Mouse (Mus musculus) induced T-regulatory cell, adult 2 months (primary cell): ENCODE data around the gene Cd3d.
A peak's percentile ranks its signal among the peaks of the same experiment; 100 is the strongest.
"Not testable (repeated sequence)": the region's sequence is repeated elsewhere in the genome, so short reads cannot be mapped to it uniquely, and the experiment has no call there.

Experiments used
- DNase-seq: peaks from one replicate; pipeline ENCODE4 v3.0.0-alpha.2; 2012; ENCODE audit warnings: low read depth

The Cd3d gene

GRCm38 (mm10) chr9:44981676-44982075, at the start of gene Cd3d:
Gene Cd3d, plus strand, starts transcription at chr9:44981786.
- peak; percentile 80 for DNase-seq

GRCm38 (mm10) chr9:44941756-44942155, 39.8 kb upstream of the Cd3d start:
- DNase-seq, result no peak

DNA sequence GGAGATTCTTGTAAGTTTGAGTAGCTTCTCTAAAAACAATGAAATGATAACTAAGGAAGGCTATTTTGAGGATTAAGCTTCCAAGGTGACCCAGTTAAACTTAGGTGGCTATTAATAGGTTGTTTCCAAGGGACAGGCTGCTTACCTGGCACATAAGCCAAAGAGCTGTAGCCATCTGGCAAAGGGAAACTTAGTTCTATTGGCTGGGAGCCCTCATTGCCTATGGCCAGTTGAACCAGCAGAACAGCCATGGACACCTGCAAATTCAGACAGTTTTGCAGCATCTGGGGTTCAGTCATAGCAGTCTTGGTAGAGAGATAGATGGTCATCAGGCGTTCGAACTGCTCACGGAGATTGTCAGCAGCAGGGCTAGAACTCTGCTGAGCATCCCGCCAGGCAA, 39.2 kb upstream of the Cd3d start:
- DNase-seq, result no peak

DNA sequence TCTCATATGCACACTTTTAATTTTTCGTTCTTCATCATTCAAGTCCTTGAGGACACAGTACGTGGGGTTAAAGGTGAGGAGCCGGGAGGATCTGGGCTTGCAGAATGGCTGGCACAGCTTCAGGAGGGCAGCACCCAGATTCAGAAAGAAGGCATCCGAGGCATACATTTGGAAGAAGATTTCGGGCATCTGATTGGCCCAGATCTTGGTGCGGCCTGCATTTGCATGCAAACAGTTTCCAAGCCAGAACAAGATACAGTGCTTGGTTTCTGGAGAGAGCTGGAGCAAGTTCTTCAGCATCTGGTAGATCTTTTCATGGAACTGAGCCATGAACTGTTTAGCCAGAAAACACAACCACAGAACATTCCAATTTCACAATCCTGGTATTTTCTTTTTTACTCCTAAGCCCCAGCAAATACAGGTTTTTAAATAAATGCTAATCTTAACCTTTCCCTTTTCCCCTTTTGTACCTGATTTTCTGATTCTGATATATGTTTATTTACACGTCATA, 35.3 kb upstream of the Cd3d start:
- DNase-seq, result no peak

DNA sequence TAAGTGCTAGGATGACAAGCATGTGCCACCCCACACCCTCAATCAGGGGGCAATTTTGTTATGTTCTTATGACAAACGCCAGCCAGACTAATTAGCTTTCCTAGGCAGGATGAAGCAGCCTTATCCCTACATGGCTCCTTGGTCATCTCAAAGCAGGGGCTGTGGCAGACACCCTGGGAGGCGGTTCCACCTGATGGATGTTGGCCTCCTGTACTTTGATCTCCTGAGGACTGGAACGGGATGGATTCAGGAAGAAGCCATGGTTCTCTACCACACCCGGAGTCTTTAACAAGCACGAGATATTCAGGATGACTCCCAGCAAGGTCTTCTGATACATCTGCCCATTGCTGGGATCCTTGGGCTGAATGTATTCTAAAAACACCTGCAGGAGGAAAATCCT, 33.8 kb upstream of the Cd3d start:
- DNase-seq, result no peak

- peak; percentile 56 for DNase-seq
These were observed 27.2 kb upstream of the Cd3d start for GRCm38 (mm10) chr9:44954432-44954831.

DNA sequence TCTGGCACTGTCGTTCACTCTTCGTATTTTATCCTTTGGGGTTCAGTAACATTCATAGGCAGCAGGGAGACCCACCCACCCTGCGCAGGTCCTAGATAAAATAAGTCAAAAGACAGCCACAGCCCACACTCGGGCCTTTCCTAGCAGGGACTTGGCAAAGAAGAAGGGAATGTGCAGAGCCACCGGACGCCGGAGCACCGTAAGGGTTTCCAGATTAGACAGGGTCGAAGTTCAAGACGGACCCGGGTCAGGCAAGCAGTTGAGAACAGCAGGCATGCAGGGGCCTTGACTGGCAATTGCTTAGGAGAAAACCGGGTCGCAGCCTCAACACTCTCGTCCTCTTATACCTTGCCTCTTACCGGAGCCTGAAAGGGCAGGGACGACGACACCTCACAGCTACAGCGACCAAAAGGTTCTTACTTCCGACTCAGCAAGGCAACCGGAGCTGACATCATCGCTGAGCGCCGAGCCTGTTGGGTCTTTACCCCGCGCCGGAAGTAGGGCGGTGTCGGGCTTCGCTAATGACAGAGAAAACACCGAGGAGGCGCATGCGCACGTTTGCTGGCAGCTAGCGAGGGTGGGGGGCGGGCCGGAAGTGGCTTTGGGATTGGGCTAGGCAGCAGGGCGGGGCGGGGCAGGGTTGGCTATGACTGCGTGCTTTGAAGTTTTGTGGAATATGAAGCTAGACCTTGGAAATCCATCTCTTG, 16.3 kb upstream of the Cd3d start, which contains the start of gene Ube4a:
Gene Ube4a, minus strand, starts transcription at position 475 of the 707 bp plus-strand sequence.
- peak; percentile 100 for DNase-seq

DNA sequence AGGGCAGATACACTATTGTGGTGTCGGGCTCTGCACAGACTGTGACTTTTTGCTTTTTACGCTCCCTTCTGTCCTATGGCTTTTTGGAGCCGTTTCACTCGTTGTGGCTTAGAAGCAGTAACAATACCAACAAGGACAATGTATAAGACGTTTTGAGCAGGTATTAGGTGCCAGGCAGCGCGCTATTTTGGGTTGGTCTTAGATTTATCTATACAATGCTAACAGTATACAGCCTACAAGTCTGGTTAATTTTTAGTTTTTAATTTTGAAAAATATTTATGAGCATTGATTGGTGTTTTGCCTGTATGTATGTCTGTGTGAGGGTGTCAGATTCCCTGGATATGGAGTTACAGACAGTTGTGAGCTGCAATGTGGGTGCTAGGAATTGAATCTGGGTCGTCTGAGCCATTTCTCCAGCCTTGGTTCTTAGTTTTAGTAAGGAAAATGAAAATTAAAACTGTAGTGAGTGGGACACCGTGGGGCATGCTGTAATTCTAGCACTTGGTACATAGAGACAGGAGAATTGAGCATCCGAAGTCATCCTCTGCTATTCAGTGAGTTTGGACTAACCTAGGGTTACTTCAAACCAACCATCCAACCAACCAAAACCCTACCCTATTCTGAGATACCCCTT, 15.6 kb upstream of the Cd3d start:
- DNase-seq, result no peak

DNA sequence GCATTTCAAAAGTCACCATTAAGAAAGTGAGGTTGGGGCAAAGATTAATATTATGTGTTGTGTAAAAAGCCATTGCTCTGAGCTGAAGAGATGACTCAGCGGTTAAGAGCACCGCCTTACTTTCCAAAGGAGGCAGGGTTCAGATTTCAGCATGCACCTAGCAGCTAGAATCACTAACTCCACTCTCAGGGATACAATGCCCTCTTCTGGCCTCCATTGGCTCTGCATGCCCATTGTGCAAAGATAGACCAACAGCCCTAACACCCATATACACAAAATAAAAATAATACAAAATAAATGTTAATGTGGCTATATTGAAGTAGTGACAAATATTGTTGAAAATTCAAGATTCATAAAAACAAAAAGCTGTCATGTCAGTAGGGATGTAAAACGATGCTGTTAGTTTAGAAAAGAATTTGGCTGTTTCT, 14.8 kb upstream of the Cd3d start:
- DNase-seq, result peak; percentile 90

DNA sequence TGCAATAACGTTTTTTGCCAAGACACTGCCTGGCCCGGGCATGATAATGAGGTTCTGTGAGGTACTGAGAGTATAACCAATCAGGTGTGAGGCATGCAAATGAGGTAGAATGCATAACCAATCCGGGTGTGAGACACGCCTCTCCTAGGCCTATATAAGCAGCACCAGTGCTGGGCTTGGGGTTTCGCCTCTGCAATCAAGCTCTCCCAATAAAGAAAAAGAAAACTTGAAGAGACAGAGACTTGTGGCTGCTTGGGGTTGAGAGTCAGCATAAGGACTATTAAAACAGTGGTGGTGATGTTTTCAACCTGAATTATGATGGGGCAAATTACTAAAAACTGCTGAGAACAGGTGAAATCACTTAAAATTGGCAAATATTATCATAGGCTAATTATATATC, 13.8 kb upstream of the Cd3d start:
- DNase-seq, result not testable (repeated sequence)

GRCm38 (mm10) chr9:44969450-44969849, 12.1 kb upstream of the Cd3d start:
- DNase-seq, result peak; percentile 73

GRCm38 (mm10) chr9:44977813-44978212, 3.8 kb upstream of the Cd3d start:
- DNase-seq, result no peak

GRCm38 (mm10) chr9:44979806-44980205, 1.8 kb upstream of the Cd3d start:
- DNase-seq, result no peak

- DNase-seq, result peak; percentile 90
These were observed 1.3 kb upstream of the Cd3d start, which contains the start of gene Cd3g for GRCm38 (mm10) chr9:44980242-44980641. Gene Cd3g, minus strand, starts transcription at chr9:44980431.

DNA sequence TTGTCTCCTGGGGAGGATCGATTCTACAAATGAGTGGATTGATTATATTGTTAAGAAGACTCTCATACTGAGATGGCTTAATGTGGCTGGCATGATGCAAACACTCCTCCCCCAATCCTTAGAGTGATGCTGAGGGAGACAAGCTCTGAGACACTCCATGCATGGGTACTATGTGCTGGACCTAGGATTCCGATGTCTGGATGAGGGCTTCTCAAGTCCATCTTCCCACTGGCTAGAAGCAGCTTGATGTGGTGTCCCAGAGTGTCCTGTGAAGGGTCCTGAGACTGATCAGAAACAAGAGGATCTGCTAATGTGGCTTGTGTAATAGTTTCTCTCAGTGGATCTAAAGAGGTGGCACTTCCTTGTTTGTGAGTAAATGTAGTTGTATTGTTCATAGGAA, 482 bp upstream of the Cd3d start:
- peak; percentile 62 for DNase-seq

GRCm38 (mm10) chr9:44982081-44982480, 495 bp downstream of the Cd3d start:
- peak; percentile 73 for DNase-seq

DNA sequence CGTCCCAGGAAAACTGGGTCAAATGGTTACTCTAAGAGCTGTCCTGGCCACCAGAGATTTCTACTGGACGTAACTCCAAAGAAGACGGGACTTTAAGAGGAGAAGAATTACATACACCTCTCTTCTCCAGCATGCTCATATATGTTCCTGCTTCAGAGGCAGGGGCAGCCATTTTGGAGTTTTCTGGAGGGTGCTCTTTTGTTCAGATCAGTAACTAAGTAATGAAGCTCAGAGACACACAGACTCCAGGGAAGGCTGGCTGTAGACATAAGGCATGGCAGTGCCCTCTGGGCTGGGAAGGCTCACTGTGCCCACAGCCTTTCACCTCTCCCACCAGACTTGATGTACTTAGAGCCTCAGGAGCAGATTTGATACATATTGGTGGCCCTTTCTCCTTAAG, 945 bp downstream of the Cd3d start:
- DNase-seq, result peak; percentile 68

- peak; percentile 40 for DNase-seq
These were observed 1.4 kb downstream of the Cd3d start for GRCm38 (mm10) chr9:44983001-44983400.

DNA sequence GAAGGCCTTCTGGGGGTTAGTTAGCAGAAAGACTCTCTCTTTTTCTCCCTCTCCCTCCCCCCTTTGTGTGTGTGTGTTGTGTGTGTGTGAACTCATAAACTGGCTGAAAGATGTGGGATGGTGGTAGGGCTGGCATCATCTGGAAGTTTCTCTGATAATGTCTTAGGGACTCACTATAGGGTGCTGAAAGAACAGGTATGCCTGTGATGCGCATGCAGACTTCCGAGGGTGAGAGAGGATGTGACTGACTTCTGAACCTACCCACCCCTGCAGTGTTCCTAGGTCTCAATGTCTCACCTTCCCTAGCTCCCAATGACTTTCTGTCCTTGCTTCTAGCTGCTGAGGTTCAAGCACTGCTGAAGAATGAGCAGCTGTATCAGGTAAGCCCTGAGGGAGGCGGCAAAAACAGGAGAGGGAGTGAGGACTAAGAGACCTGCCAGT, 4.2 kb downstream of the Cd3d start:
- DNase-seq, result peak; percentile 80

GRCm38 (mm10) chr9:44986242-44986781, 4.7 kb downstream of the Cd3d start:
- peak; percentile 99 for DNase-seq

GRCm38 (mm10) chr9:44986976-44987375, 5.4 kb downstream of the Cd3d start:
- no peak for DNase-seq

- no peak for DNase-seq
These were observed 10.2 kb downstream of the Cd3d start for GRCm38 (mm10) chr9:44991821-44992220.

DNA sequence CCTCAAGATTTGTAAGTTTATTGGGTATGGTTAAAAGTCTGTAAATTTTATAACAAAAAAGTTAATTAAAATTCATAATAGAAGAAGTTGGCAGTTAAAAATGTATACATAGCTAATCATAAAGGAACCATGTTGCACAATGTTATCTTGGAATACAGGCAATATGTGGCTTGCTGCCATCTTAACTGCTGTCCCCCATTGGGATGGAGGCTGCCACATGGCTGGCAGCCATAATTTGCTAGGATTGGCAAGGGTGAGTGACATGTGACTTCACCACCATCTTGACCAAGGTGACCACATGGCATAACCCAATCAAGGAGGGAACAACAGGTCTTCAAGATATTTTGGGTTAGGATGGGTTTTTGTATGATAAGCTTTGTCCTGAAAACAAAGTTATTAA, 10.7 kb downstream of the Cd3d start:
- DNase-seq, result no peak
